Mouse (Mus musculus) spleen, adult 2 months (tissue): ENCODE measurements around the gene Uba7.

ENCODE experiments used
- CTCF ChIP-seq: fragments of 200-500 bp; IDR thresholded peaks from 2 replicates; pipeline ENCODE4 v1.5.1; 2011; ENCODE audit warnings: mild to moderate bottlenecking, inconsistent platforms; ENCODE audit not compliant: insufficient read depth, insufficient read length, insufficient replicate concordance; ENCODE audit errors: extremely low read depth
- POLR2A ChIP-seq: fragments of 200-500 bp; IDR thresholded peaks from 2 replicates; pipeline ENCODE4 v1.6.1; 2011; ENCODE audit warnings: low read depth, low read length, inconsistent platforms

DNA sequence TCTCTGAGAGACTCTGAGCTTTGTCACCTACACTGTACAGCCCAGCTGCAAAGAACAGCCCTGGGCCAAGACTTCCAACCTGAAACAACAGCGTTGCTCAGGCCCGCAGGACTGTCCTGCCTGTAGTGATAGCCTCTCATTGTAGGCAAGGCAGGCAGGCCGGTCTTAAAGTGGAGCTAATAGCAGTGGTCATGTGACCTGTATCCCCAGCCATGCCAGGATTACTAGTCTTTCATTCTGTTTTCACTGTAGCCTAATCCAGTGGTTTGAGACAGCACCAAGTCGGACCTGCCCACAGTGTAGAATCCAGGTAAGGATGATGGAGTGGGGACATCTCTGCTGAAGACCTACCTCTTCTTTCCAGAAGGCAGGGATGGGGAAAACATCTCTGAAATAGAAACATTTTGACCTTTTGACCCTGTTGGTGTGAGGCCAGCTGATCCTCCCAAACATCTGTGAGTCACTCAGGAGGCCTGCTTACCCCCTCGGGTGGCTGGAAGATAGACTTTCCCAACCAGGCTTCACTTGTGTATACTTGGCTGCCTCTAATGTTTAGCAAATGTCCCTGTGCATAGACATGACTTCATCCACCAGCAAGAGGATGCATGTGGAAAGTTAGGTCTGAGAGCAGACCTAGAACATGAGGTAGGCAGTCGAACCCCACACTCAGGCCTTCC is 19.6 kb upstream of the Uba7 start:
- TF ChIP-seq CTCF (no peak), POLR2A (no peak)
